Mouse (Mus musculus) midbrain, embryonic 15.5 days (tissue): Measurements from ENCODE around the gene Tex44. TPM values are rescaled to one million over a fixed set of nuclear protein-coding genes. Genes with fewer than 3 reads are reported as not detected.

Experiments used
- ATAC-seq: fragments of 200-750 bp; cut with Nextera tagmentation; replicated peaks from 2 replicates; pipeline ENCODE4 v1.8.0; 2017; ENCODE audit warnings: moderate TSS enrichment
- H3K27ac ChIP-seq: fragments of 300-500 bp; sonication (generic); 2 replicates; pipeline ENCODE4 v1.5.1; 2015; ENCODE audit warnings: mild to moderate bottlenecking, inconsistent platforms
- H3K27me3 ChIP-seq: fragments of 300-500 bp; sonication (generic); replicated peaks from 2 replicates; pipeline ENCODE4 v1.6.1; 2015; ENCODE audit warnings: inconsistent platforms
- H3K36me3 ChIP-seq: fragments of 300-500 bp; sonication (generic); replicated peaks from 2 replicates; pipeline ENCODE4 v1.6.1; 2015; ENCODE audit warnings: inconsistent platforms
- H3K4me1 ChIP-seq: fragments of 300-500 bp; sonication (generic); 2 replicates; pipeline ENCODE4 v1.6.1; 2015; ENCODE audit warnings: inconsistent platforms
- H3K4me2 ChIP-seq: fragments of 300-500 bp; sonication (generic); 2 replicates; pipeline ENCODE4 v1.6.1; 2015; ENCODE audit warnings: inconsistent platforms, mild to moderate bottlenecking, moderate library complexity
- H3K4me3 ChIP-seq: fragments of 300-500 bp; sonication (generic); 2 replicates; pipeline ENCODE4 v1.5.1; 2015; ENCODE audit warnings: mild to moderate bottlenecking, inconsistent platforms
- H3K9ac ChIP-seq: fragments of 300-500 bp; sonication (generic); 2 replicates; pipeline ENCODE4 v1.6.1; 2015; ENCODE audit warnings: mild to moderate bottlenecking, inconsistent platforms
- H3K9me3 ChIP-seq: fragments of 300-500 bp; sonication (generic); 2 replicates; pipeline ENCODE4 v1.6.1; 2016; ENCODE audit warnings: inconsistent platforms
- WGBS: fragments of 180-500 bp; shearing (Covaris S2); methylation state at CpG from one replicate; pipeline ENCODE4 v1.1.7; 2015; ENCODE audit warnings: mixed read lengths; 5-methylcytosine and 5-hydroxymethylcytosine counted together
- polyA plus RNA-seq: library from polyadenylated mRNA; unstranded; fragments of >200 nt; fragmentation: Nextera tagmentation; extraction: Ambion mirVana; gene quantifications from 2 replicates; pipeline ENCODE4 v1.2.1, GENCODE M21; 2015

The Tex44 gene
- polyA plus RNA-seq, 1 experiment from 2014 or later = not detected

- Histone ChIP-seq H3K4me1 (peaks cover 55% of the 10 kb centered on the region), H3K36me3 (no peaks in the 10 kb centered on the region), H3K9me3 (no peaks in the 10 kb centered on the region), H3K27me3 (no peaks in the 10 kb centered on the region), H3K4me2 (peak overlapping the region; percentile 92), H3K9ac (peak overlapping the region; percentile 17; the same call in 1 of the 2 replicates), H3K4me3 (peak overlapping the region; percentile 50), H3K27ac (peak overlapping the region; percentile 98)
- WGBS = 2% methylated on average over 18 of the region's 18 CpGs
- ATAC-seq = peak; percentile 75
Measured at GRCm38 (mm10) chr1:86440171-86440886, 14.2 kb downstream of the Tex44 start.

DNA sequence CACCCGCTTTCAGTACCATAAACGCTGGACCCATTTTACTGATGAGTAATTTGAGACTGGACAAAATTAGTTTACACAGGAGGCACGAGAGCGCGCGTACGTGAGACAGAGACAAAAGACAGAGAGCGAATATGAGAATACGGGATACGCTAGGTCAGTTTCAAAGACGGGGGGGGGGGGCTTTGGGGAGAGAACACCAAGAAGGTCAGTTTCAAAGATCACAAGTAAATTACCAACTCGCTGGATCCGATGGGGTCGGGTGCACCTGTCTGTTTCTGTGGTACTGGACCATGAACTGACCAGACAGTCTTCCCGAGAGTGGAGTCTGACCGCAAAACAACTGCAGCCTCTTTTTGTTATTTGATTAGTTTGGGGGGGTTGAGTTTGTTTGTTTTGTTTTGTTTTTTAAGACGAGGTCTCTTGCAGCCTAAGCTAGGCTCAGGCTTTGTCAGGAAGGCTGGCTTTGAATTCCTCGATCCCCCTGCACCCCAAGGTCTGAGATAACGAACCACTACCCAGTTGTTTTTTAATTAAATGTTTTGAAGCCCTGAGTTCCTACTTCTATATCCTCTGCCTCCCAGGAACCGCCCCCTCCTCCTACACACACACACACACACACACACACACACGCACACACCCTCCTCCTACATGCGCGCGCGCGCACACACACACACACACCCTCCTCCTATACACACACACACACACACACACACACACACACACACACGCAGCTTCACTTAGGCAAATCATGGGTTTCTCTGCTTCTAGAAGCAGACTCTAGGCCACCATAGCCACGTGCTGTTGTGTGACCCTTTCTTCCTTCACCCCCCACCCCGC, 15.0 kb downstream of the Tex44 start:
- WGBS = under 1% methylated on average over 24 of the region's 29 CpGs
- H3K4me1 ChIP-seq = peaks cover 48% of the 10 kb centered on the region

GRCm38 (mm10) chr1:86441724-86441979, 15.5 kb downstream of the Tex44 start:
- no peaks in the 10 kb centered on the region for H3K36me3 ChIP-seq
- H3K27ac ChIP-seq = peak overlapping the region; percentile 98
- no peaks in the 10 kb centered on the region for H3K9me3 ChIP-seq
- peak overlapping the region; percentile 50 for H3K4me3 ChIP-seq
- peak overlapping the region; percentile 92 for H3K4me2 ChIP-seq
- H3K9ac ChIP-seq = peak overlapping the region; percentile 79
- ATAC-seq = no peak
- H3K27me3 ChIP-seq = no peaks in the 10 kb centered on the region
- WGBS = 0% methylated on average over 5 of the region's 5 CpGs
- peaks cover 44% of the 10 kb centered on the region for H3K4me1 ChIP-seq

More for the DNA sequence above, 15.0 kb downstream of the Tex44 start:
- peak overlapping the region; percentile 50 for H3K4me3 ChIP-seq
- peak overlapping the region; percentile 92 for H3K4me2 ChIP-seq
- peak; percentile 38 for ATAC-seq
- H3K27me3 ChIP-seq = no peaks in the 10 kb centered on the region
- H3K9me3 ChIP-seq = no peaks in the 10 kb centered on the region
- H3K27ac ChIP-seq = peak overlapping the region; percentile 98
- H3K9ac ChIP-seq = peak overlapping the region; percentile 79
- no peaks in the 10 kb centered on the region for H3K36me3 ChIP-seq

GRCm38 (mm10) chr1:86441980-86442831, 16.1 kb downstream of the Tex44 start:
- peak overlapping the region; percentile 92 for H3K4me2 ChIP-seq
- no peaks in the 10 kb centered on the region for H3K9me3 ChIP-seq
- WGBS = under 1% methylated on average over 81 of the region's 81 CpGs
- peak overlapping the region; percentile 79 for H3K9ac ChIP-seq
- no peaks in the 10 kb centered on the region for H3K27me3 ChIP-seq
- no peaks in the 10 kb centered on the region for H3K36me3 ChIP-seq
- peaks cover 44% of the 10 kb centered on the region for H3K4me1 ChIP-seq
- H3K4me3 ChIP-seq = peak overlapping the region; percentile 50
- H3K27ac ChIP-seq = peak overlapping the region; percentile 98
- peak; percentile 80 for ATAC-seq

DNA sequence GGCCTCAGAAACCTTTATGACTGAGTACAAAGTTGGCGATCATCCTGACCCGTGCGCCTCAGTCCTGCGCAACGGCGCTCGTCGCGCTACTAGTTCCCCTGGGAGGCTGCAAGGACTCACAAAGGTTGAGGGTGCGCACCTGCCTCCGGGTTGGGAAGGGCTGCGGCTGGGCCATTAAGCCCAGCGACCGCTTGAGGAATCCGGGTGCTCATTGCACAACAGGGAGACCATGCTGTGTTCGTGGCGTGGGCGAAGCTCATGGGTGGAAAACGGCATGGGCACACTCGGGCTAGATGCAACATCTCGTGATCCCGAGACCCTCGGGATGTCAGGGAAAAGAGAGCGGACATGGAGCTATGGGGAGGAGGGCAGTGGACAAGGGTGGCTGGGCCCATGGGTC, 16.7 kb downstream of the Tex44 start:
- peak overlapping the region; percentile 98 for H3K27ac ChIP-seq
- ATAC-seq = peak; percentile 1; the same call in 1 of the 2 replicates
- peak overlapping the region; percentile 50 for H3K4me3 ChIP-seq
- H3K4me2 ChIP-seq = peak overlapping the region; percentile 92
- peak overlapping the region; percentile 79 for H3K9ac ChIP-seq
- peaks cover 44% of the 10 kb centered on the region for H3K4me1 ChIP-seq
- H3K27me3 ChIP-seq = no peaks in the 10 kb centered on the region
- no peaks in the 10 kb centered on the region for H3K9me3 ChIP-seq
- H3K36me3 ChIP-seq = no peaks in the 10 kb centered on the region
- under 1% methylated on average over 24 of the region's 24 CpGs for WGBS

DNA sequence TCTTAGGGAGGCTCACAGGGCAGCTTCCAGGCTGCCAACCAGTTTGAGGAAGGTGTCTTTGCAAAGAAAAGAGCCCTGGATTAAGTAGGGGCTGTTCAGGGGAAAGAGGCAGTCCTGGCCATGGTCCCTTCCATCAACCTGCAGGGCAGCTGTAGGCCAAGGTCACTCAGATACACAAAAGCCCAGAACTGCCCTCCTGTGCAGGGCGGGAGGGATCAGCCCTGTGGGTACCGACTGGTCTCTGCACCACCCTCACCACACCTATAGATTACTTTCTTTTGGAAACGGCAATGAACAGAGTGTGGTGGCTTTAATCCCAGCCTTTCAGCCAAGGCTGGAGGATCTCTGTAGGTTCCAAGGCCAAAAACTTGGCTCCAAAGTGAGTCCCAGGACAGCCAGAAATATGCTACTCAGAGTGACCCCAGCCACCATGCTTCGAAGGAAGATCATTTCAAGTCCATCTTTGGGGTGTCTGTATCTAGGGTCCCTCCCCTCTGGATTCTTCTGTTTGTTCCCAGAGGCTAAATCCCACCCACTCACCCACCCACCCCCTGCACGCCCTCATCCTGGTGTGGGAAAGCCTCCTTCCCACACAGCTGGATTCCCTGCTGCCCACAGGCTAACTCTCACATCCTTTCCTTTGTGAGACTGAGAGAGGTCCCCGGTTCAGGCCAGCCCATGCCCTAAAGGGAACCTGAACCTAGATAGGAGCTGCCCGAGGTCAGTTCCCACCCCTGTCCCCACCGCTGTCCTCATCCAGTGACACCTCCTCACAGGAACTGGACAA, 17.4 kb downstream of the Tex44 start:
- H3K4me1 ChIP-seq = peaks cover 44% of the 10 kb centered on the region

DNA sequence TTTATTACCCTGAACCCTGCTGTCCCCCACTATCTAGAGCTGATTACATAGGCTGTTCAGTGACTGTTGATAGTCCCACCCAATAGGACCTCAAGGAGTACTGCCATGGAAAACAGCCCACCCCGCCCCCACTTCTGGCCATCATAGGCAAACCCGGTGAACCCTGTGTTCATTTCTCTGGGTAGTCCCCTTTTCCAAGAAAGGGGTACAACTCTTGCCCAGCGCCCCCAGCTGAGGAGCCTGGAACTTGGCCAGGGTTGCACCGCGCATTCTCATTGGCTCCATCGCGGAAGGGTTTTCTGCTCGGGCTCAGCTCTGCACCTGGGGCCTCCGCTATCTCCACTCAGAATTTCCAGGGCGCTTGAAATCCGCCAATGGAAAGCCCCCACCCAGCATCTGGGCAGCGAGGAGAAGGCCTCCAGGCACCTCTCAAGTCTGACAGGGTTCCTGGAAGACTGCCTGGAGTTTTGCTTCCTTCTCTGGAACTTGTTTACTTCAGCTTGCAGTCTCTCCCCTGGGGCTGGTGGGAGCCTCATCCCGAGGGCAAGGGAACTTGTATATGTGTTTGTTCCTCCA, 21.6 kb downstream of the Tex44 start:
- Histone ChIP-seq H3K4me1 (peaks cover 14% of the 10 kb centered on the region), H3K9ac (no peak overlapping the region), H3K9me3 (no peaks in the 10 kb centered on the region), H3K4me2 (no peak overlapping the region), H3K27me3 (no peaks in the 10 kb centered on the region), H3K36me3 (no peaks in the 10 kb centered on the region), H3K27ac (no peak overlapping the region), H3K4me3 (no peak overlapping the region)
- WGBS = 52% methylated on average over 13 of the region's 13 CpGs
- ATAC-seq = no peak

More for the DNA sequence above, 17.4 kb downstream of the Tex44 start:
- Histone ChIP-seq H3K9me3 (no peaks in the 10 kb centered on the region), H3K4me3 (peak overlapping the region; percentile 50), H3K27me3 (no peaks in the 10 kb centered on the region), H3K9ac (peak overlapping the region; percentile 79), H3K4me2 (peak overlapping the region; percentile 92), H3K36me3 (no peaks in the 10 kb centered on the region), H3K27ac (peak overlapping the region; percentile 98)
- 50% methylated on average over 8 of the region's 8 CpGs for WGBS
- ATAC-seq = no peak

DNA sequence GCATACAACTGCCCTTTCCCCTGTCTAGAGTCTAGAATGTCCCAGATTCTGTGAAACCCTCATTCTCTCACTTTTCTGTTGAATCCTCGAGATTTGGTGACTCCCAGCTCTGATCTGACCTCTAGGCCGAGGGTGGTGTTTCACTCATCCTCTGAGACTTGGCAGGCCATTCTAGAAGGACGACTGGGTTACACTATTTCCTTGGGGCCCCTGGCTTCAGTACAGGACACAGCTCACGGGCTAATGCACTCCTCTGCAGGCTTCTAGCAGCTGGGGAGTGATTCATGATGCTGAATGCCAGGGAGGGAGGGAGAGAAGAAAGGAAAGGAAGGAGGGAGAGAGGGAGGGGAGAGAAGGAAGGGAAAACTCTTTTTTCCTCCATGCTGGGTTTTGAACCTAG, 22.1 kb downstream of the Tex44 start:
- no peak overlapping the region for H3K4me3 ChIP-seq
- no peak overlapping the region for H3K27ac ChIP-seq
- H3K27me3 ChIP-seq = no peaks in the 10 kb centered on the region
- no peak overlapping the region for H3K9ac ChIP-seq
- no peaks in the 10 kb centered on the region for H3K36me3 ChIP-seq
- H3K9me3 ChIP-seq = no peaks in the 10 kb centered on the region
- 44% methylated on average over 4 of the region's 4 CpGs for WGBS
- no peak overlapping the region for H3K4me2 ChIP-seq
- no peak for ATAC-seq
- H3K4me1 ChIP-seq = peaks cover 8% of the 10 kb centered on the region

- no peak overlapping the region for H3K27ac ChIP-seq
Measured at GRCm38 (mm10) chr1:86449966-86450365, 23.8 kb downstream of the Tex44 start.

DNA sequence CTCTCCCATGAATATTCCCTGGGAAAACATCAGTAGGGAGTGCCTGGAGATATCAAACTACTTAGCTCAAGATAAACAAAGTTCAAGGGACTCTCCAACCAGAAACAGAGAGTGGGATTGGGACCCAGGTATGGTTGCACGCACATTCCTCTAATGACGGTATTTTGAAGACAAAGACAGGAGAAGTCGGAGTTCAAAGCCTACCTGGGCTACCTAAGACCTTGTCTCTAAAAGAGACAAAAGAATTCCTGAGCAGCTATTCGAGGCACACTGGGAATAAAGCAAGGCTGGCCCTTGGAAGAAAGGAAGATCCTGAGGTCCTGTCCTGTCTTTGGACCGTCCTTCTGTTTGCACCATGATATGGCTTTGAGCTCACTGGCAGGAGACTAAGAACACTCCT, 26.6 kb downstream of the Tex44 start:
- Histone ChIP-seq H3K4me1 (no peaks in the 10 kb centered on the region), H3K9ac (no peak overlapping the region), H3K27me3 (no peaks in the 10 kb centered on the region), H3K9me3 (no peaks in the 10 kb centered on the region), H3K27ac (no peak overlapping the region), H3K4me3 (no peak overlapping the region), H3K4me2 (no peak overlapping the region), H3K36me3 (no peaks in the 10 kb centered on the region)
- WGBS = 68% methylated on average over 5 of the region's 5 CpGs
- ATAC-seq = no peak

More at GRCm38 (mm10) chr1:86449966-86450365, 23.8 kb downstream of the Tex44 start:
- H3K4me3 ChIP-seq = no peak overlapping the region
- no peak overlapping the region for H3K9ac ChIP-seq
- no peak overlapping the region for H3K4me2 ChIP-seq
- H3K36me3 ChIP-seq = no peaks in the 10 kb centered on the region
- no peaks in the 10 kb centered on the region for H3K4me1 ChIP-seq
- WGBS = 46% methylated on average over 6 of the region's 6 CpGs
- no peak for ATAC-seq
- H3K27me3 ChIP-seq = no peaks in the 10 kb centered on the region
- H3K9me3 ChIP-seq = no peaks in the 10 kb centered on the region

GRCm38 (mm10) chr1:86456892-86457581, 30.9 kb downstream of the Tex44 start:
- H3K36me3 ChIP-seq = no peaks in the 10 kb centered on the region
- no peak overlapping the region for H3K4me3 ChIP-seq
- no peak overlapping the region for H3K4me2 ChIP-seq
- no peaks in the 10 kb centered on the region for H3K27me3 ChIP-seq
- no peak overlapping the region for H3K27ac ChIP-seq
- 72% methylated on average over 13 of the region's 13 CpGs for WGBS
- H3K9me3 ChIP-seq = no peaks in the 10 kb centered on the region
- H3K9ac ChIP-seq = no peak overlapping the region
- H3K4me1 ChIP-seq = no peaks in the 10 kb centered on the region
- ATAC-seq = no peak
